Mouse (Mus musculus) erythroblast, embryonic 14.5 days (primary cell): ENCODE measurements at regions not wholly inside any gene's neighbourhood (a gene's known extent, or its start where the extent isn't known, plus 50 kb on each side); places are given as distances from the start of the nearest gene placed in this dataset.

ENCODE experiments used
- H3K27me3 ChIP-seq: 2 replicates; pipeline ENCODE4 v1.6.1; 2012; ENCODE audit warnings: inconsistent platforms; ENCODE audit not compliant: control insufficient read depth
- H3K36me3 ChIP-seq: 2 replicates; pipeline ENCODE4 v1.6.1; 2012; ENCODE audit warnings: mild to moderate bottlenecking, inconsistent platforms; ENCODE audit not compliant: control insufficient read depth
- H3K4me1 ChIP-seq: 2 replicates; pipeline ENCODE4 v1.6.1; 2012; ENCODE audit warnings: inconsistent platforms; ENCODE audit not compliant: control insufficient read depth
- H3K4me3 ChIP-seq: replicated peaks from 2 replicates; pipeline ENCODE3; 2012; ENCODE audit warnings: moderate library complexity, mild to moderate bottlenecking, inconsistent platforms
- H3K9me3 ChIP-seq: 2 replicates; pipeline ENCODE4 v1.6.1; 2012; ENCODE audit warnings: low read length, inconsistent platforms, mixed read lengths; ENCODE audit not compliant: control insufficient read depth
- GATA1 ChIP-seq: IDR thresholded peaks from 2 replicates; pipeline ENCODE4 v1.6.1; 2012; ENCODE audit warnings: low read length, inconsistent platforms, mixed read lengths
- TAL1 ChIP-seq: IDR thresholded peaks from 3 replicates; pipeline ENCODE4 v1.6.1; 2012; ENCODE audit warnings: low read length, inconsistent platforms, mixed read lengths

DNA sequence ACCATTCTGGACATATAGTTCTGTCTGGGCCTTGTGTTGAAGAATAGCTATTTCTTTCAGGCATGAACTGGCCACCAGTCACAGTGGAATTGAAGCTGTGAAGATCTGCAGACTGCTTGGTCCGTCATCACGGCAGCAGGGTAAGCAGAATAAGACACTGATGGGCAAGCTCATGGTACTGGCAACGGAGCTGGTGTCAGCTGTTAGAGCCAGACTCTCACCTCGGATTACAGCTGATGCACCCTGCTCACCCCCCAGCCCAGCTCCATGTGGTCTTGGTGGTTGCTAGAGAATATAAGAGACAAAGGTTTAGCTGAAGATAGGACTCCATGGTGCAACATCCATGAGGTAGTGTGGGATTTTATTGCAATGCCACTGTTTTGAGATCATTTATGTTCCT lies 336.9 kb downstream of the Etnk1 start:
- Histone ChIP-seq H3K27me3 (no peaks in the 10 kb centered on the region), H3K4me3 (no peak overlapping the region), H3K9me3 (peaks cover under 1% of the 10 kb centered on the region), H3K4me1 (no peaks in the 10 kb centered on the region), H3K36me3 (no peaks in the 10 kb centered on the region)
- no peak for TF ChIP-seq TAL1
- TF ChIP-seq GATA1, result no peak

GRCm38 (mm10) chr6:143513459-143513858 lies 346.4 kb downstream of the Etnk1 start:
- Histone ChIP-seq H3K9me3 (peaks cover 9% of the 10 kb centered on the region), H3K36me3 (no peaks in the 10 kb centered on the region), H3K27me3 (no peaks in the 10 kb centered on the region), H3K4me3 (no peak overlapping the region), H3K4me1 (no peaks in the 10 kb centered on the region)
- TF ChIP-seq GATA1 (no peak), TAL1 (no peak)

- no peaks in the 10 kb centered on the region for H3K36me3 ChIP-seq
- H3K4me3 ChIP-seq, result no peak overlapping the region
- no peaks in the 10 kb centered on the region for H3K27me3 ChIP-seq
- H3K9me3 ChIP-seq, result peaks cover 9% of the 10 kb centered on the region
- no peaks in the 10 kb centered on the region for H3K4me1 ChIP-seq
- TF ChIP-seq TAL1, result no peak
- no peak for TF ChIP-seq GATA1
These were observed 348.1 kb downstream of the Etnk1 start for GRCm38 (mm10) chr6:143515137-143515536.

DNA sequence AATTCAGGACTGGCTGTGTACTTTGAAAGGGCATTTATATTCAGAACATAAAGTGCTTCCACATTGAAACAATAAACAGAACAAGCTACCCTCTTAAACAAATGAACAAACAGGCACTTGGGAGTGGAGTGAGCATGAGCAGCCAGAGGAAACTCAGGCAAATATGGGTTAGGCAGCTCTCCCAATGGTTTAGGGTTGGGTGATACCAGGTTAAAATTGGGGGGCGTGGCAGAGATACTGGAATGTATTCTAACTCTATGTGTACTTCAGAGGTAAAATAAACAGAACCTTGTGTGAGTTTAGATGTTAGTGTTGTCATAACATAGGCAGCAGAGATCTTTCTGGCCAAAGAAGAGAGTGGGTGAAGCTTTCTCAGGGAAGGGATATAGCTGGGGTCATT lies 349.7 kb downstream of the Etnk1 start:
- no peaks in the 10 kb centered on the region for H3K27me3 ChIP-seq
- peaks cover 7% of the 10 kb centered on the region for H3K9me3 ChIP-seq
- H3K4me3 ChIP-seq, result no peak overlapping the region
- H3K36me3 ChIP-seq, result no peaks in the 10 kb centered on the region
- no peaks in the 10 kb centered on the region for H3K4me1 ChIP-seq
- no peak for TF ChIP-seq GATA1
- no peak for TF ChIP-seq TAL1

DNA sequence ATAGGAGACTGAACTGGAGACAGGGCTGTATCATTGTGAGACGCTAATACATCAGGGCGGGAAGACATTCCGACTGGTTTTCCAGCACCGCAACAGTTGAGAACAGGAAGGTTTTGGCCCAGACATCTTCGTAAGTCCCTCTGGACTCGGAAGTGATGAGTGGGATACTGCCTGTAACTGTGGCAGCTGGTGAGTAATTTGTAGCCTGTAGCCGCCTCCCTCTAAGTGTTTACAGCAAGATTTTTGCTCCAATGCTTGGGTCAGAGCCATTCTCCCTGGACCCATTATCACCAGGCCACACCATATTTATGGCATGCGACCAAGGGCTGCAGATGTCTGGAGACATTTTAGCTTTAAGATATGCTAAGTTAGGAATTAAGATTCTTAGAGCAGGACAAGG lies 351.5 kb downstream of the Etnk1 start:
- Histone ChIP-seq H3K36me3 (no peaks in the 10 kb centered on the region), H3K4me1 (no peaks in the 10 kb centered on the region), H3K27me3 (no peaks in the 10 kb centered on the region), H3K9me3 (peaks cover 7% of the 10 kb centered on the region), H3K4me3 (no peak overlapping the region)
- TF ChIP-seq GATA1 (no peak), TAL1 (no peak)

DNA sequence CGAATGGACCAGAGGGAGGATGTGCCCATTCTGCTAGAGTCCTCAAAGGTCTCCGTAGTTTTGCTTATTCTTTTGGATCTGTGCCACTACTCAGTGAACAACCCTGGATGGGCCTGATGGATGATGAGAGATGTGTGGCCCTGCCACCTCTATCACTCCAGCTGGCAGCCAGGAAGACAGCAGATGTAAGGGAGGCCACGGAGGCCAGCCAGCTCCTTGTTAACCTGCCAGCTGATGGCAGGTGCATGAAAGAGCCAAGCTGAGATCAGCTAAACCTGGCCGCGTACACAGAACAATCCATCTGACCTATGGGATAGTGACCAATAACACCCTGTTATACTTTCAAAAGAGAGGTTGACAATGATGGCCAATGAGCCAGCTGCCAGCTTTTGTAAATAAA lies 352.6 kb downstream of the Etnk1 start:
- no peak overlapping the region for H3K4me3 ChIP-seq
- H3K9me3 ChIP-seq, result peaks cover 5% of the 10 kb centered on the region
- H3K36me3 ChIP-seq, result no peaks in the 10 kb centered on the region
- H3K27me3 ChIP-seq, result no peaks in the 10 kb centered on the region
- no peak for TF ChIP-seq GATA1
- no peaks in the 10 kb centered on the region for H3K4me1 ChIP-seq

- H3K9me3 ChIP-seq, result no peaks in the 10 kb centered on the region; the same call in 1 of the 2 replicates
- H3K4me1 ChIP-seq, result no peaks in the 10 kb centered on the region
- H3K36me3 ChIP-seq, result no peaks in the 10 kb centered on the region
- H3K4me3 ChIP-seq, result no peak overlapping the region
- TF ChIP-seq GATA1 (no peak), TAL1 (no peak)
- no peaks in the 10 kb centered on the region for H3K27me3 ChIP-seq
These were observed 358.1 kb downstream of the Etnk1 start for GRCm38 (mm10) chr6:143525092-143525491.

DNA sequence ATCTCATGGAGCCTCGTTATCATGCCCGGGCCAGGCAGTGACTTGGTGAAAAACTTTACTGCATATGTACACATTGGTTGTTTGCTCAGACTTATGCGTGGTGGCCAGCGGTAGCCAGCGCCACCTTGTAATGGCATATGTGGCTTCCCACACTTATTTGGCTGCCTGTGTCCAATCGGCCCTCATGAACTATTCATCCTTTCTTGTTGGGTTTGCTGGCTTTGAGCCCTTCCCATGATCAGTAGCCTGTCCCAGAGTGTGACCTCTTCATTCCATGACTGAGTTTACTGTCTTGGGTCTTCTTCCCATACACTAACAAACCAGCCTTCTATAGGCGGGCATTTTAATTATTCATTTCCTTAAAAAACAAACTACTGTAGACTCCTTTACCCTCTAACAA lies 361.9 kb downstream of the Etnk1 start:
- H3K4me3 ChIP-seq, result no peak overlapping the region
- no peaks in the 10 kb centered on the region for H3K4me1 ChIP-seq
- no peaks in the 10 kb centered on the region for H3K27me3 ChIP-seq
- TF ChIP-seq TAL1 (no peak), GATA1 (no peak)
- H3K36me3 ChIP-seq, result no peaks in the 10 kb centered on the region
- peaks cover 4% of the 10 kb centered on the region for H3K9me3 ChIP-seq

DNA sequence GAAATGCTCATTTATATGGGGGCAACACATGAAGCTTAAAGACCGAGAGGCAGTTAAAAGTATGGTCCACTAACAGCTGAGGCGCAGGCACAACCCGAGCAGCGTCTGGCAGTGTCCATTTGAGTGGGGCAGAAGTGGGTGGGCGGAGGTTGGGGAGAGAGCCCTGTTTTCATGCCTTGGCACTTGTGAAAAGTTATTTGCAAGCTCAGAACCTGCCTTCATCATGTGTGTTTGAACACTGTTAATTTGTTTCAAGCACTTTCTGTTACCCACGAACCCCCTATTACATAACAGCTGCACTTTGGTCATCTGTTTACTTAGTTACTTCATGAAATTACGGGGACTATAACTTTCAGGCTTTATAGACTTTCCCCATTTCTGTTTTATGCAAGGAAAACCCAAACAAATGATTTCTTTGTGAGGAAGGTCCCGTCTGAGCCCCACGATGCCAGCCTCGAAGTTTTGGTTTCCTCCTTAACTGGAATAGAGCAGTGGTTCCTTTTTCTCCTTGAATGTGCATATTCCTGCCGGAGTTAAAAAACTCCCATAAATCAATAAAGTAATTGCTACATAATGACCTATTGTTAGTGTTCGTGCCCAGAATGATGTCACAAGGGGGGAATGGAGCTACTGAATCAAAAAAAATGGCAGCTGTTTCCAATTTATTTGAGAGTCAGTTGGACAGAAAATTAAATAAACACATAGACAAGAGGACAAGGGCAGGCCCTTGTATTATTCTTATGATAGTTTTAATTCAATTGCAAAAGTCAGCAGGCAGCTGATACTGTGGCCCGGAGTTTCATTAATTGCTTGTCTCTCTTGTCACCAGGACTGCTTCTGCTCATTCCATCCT lies 363.6 kb downstream of the Etnk1 start:
- Histone ChIP-seq H3K4me3 (no peak overlapping the region), H3K36me3 (no peaks in the 10 kb centered on the region), H3K4me1 (no peaks in the 10 kb centered on the region), H3K27me3 (no peaks in the 10 kb centered on the region), H3K9me3 (peaks cover 6% of the 10 kb centered on the region)
- TF ChIP-seq TAL1, result no peak
- no peak for TF ChIP-seq GATA1

GRCm38 (mm10) chr6:143531477-143531876 lies 364.5 kb downstream of the Etnk1 start:
- Histone ChIP-seq H3K36me3 (no peaks in the 10 kb centered on the region), H3K9me3 (peaks cover 6% of the 10 kb centered on the region), H3K4me1 (no peaks in the 10 kb centered on the region), H3K4me3 (no peak overlapping the region), H3K27me3 (no peaks in the 10 kb centered on the region)
- no peak for TF ChIP-seq TAL1
- no peak for TF ChIP-seq GATA1
